Mouse (Mus musculus): ENCODE measurements around the gene Limk2. TPM values are rescaled to one million over a fixed set of nuclear protein-coding genes. Genes with fewer than 3 reads are reported as not detected.

The Limk2 gene
- polyA plus RNA-seq, 1 experiment from 2014 or later, result 49.1 TPM

- Histone ChIP-seq H3K27me3 (ENCODE audit: insufficient read depth, low read length) (no peaks in the 10 kb centered on the region), H3K4me3 (ENCODE audit: low read depth, low read length) (no peak overlapping the region), H3K4me2 (no peak overlapping the region), H3K4me1 (ENCODE audit: insufficient read depth) (peaks cover 8% of the 10 kb centered on the region), H3K36me3 (ENCODE audit: insufficient read depth) (peaks cover 65% of the 10 kb centered on the region), H3K9ac (no peak overlapping the region), H3K27ac (ENCODE audit: low read depth) (no peak overlapping the region), H3K9me3 (ENCODE audit: low read depth, low read length) (no peaks in the 10 kb centered on the region)
- peak; percentile 31 for DNase-seq
- peak; percentile 37 for TF ChIP-seq CTCF (IDR thresholded peaks at IDR 0.05; ENCODE audit: low read depth)
- 53% methylated on average over 18 of the region's 18 CpGs for WGBS
- no peak for ATAC-seq (ENCODE audit: insufficient read depth)
These were observed 55.9 kb downstream of the Limk2 start for GRCm38 (mm10) chr11:3352990-3353585.

GRCm38 (mm10) chr11:3352131-3352530 lies 56.9 kb downstream of the Limk2 start:
- 92% methylated on average over 9 of the region's 9 CpGs for WGBS
- TF ChIP-seq CTCF (IDR thresholded peaks at IDR 0.05; ENCODE audit: low read depth), result no peak
- DNase-seq (no peak), ATAC-seq (ENCODE audit: insufficient read depth) (no peak)
- Histone ChIP-seq H3K27me3 (ENCODE audit: insufficient read depth, low read length) (no peaks in the 10 kb centered on the region), H3K27ac (ENCODE audit: low read depth) (no peak overlapping the region), H3K9me3 (ENCODE audit: low read depth, low read length) (no peaks in the 10 kb centered on the region), H3K9ac (no peak overlapping the region), H3K36me3 (ENCODE audit: insufficient read depth) (peaks cover 69% of the 10 kb centered on the region), H3K4me1 (ENCODE audit: insufficient read depth) (peaks cover 8% of the 10 kb centered on the region), H3K4me3 (ENCODE audit: low read depth, low read length) (no peak overlapping the region), H3K4me2 (no peak overlapping the region)

GRCm38 (mm10) chr11:3349343-3349695 lies 59.7 kb downstream of the Limk2 start:
- DNase-seq (no peak), ATAC-seq (ENCODE audit: insufficient read depth) (no peak; the same call in 1 of the 2 replicates)
- Histone ChIP-seq H3K9me3 (ENCODE audit: low read depth, low read length) (no peaks in the 10 kb centered on the region), H3K4me1 (ENCODE audit: insufficient read depth) (peaks cover 8% of the 10 kb centered on the region), H3K27ac (ENCODE audit: low read depth) (peak overlapping the region; percentile 26; the same call in 1 of the 2 replicates), H3K27me3 (ENCODE audit: insufficient read depth, low read length) (no peaks in the 10 kb centered on the region), H3K4me3 (ENCODE audit: low read depth, low read length) (no peak overlapping the region), H3K4me2 (no peak overlapping the region), H3K9ac (peak overlapping the region; percentile 26), H3K36me3 (ENCODE audit: insufficient read depth) (peaks cover 78% of the 10 kb centered on the region)
- 74% methylated on average over 4 of the region's 4 CpGs for WGBS
- no peak for TF ChIP-seq CTCF (IDR thresholded peaks at IDR 0.05; ENCODE audit: low read depth)

- Histone ChIP-seq H3K27me3 (ENCODE audit: insufficient read depth, low read length) (no peaks in the 10 kb centered on the region), H3K27ac (ENCODE audit: low read depth) (peak overlapping the region; percentile 26; the same call in 1 of the 2 replicates), H3K9me3 (ENCODE audit: low read depth, low read length) (no peaks in the 10 kb centered on the region), H3K4me3 (ENCODE audit: low read depth, low read length) (no peak overlapping the region), H3K36me3 (ENCODE audit: insufficient read depth) (peaks cover 75% of the 10 kb centered on the region), H3K9ac (peak overlapping the region; percentile 26; the same call in 1 of the 2 replicates), H3K4me1 (ENCODE audit: insufficient read depth) (peaks cover 8% of the 10 kb centered on the region), H3K4me2 (no peak overlapping the region)
- ATAC-seq (ENCODE audit: insufficient read depth), result peak; percentile 22; the same call in 1 of the 2 replicates
- peak; percentile 53 for DNase-seq
- TF ChIP-seq CTCF (IDR thresholded peaks at IDR 0.05; ENCODE audit: low read depth), result no peak
- 18% methylated on average over 6 of the region's 6 CpGs for WGBS
These were observed 60.2 kb downstream of the Limk2 start for GRCm38 (mm10) chr11:3348576-3349342.

- Histone ChIP-seq H3K9ac (no peak overlapping the region), H3K9me3 (ENCODE audit: low read depth, low read length) (no peaks in the 10 kb centered on the region), H3K27me3 (ENCODE audit: insufficient read depth, low read length) (no peaks in the 10 kb centered on the region), H3K27ac (ENCODE audit: low read depth) (no peak overlapping the region; the same call in 1 of the 2 replicates), H3K4me2 (no peak overlapping the region), H3K36me3 (ENCODE audit: insufficient read depth) (peaks cover 67% of the 10 kb centered on the region), H3K4me1 (ENCODE audit: insufficient read depth) (peaks cover 8% of the 10 kb centered on the region), H3K4me3 (ENCODE audit: low read depth, low read length) (no peak overlapping the region)
- no peak for DNase-seq
- no peak for ATAC-seq (ENCODE audit: insufficient read depth)
- no peak for TF ChIP-seq CTCF (IDR thresholded peaks at IDR 0.05; ENCODE audit: low read depth)
These were observed 61.2 kb downstream of the Limk2 start for GRCm38 (mm10) chr11:3347835-3348195.

GRCm38 (mm10) chr11:3347091-3347834 lies 61.7 kb downstream of the Limk2 start:
- DNase-seq (peak; percentile 95), ATAC-seq (ENCODE audit: insufficient read depth) (peak; percentile 72; the same call in 1 of the 2 replicates)
- Histone ChIP-seq H3K9me3 (ENCODE audit: low read depth, low read length) (no peaks in the 10 kb centered on the region), H3K4me2 (no peak overlapping the region), H3K27ac (ENCODE audit: low read depth) (no peak overlapping the region; the same call in 1 of the 2 replicates), H3K9ac (no peak overlapping the region), H3K4me3 (ENCODE audit: low read depth, low read length) (no peak overlapping the region), H3K36me3 (ENCODE audit: insufficient read depth) (peaks cover 65% of the 10 kb centered on the region), H3K4me1 (ENCODE audit: insufficient read depth) (peaks cover 8% of the 10 kb centered on the region), H3K27me3 (ENCODE audit: insufficient read depth, low read length) (no peaks in the 10 kb centered on the region)
- 65% methylated on average over 12 of the region's 12 CpGs for WGBS
- peak; percentile 92 for TF ChIP-seq CTCF (IDR thresholded peaks at IDR 0.05; ENCODE audit: low read depth)

GRCm38 (mm10) chr11:3346351-3346750 lies 62.6 kb downstream of the Limk2 start:
- no peak for ATAC-seq (ENCODE audit: insufficient read depth)
- H3K4me1 ChIP-seq (ENCODE audit: insufficient read depth), result peaks cover 8% of the 10 kb centered on the region
- no peaks in the 10 kb centered on the region for H3K27me3 ChIP-seq (ENCODE audit: insufficient read depth, low read length)
- no peak overlapping the region for H3K4me2 ChIP-seq
- no peak overlapping the region for H3K27ac ChIP-seq (ENCODE audit: low read depth)
- no peaks in the 10 kb centered on the region for H3K9me3 ChIP-seq (ENCODE audit: low read depth, low read length)
- no peak overlapping the region for H3K9ac ChIP-seq
- DNase-seq, result no peak
- TF ChIP-seq CTCF (IDR thresholded peaks at IDR 0.05; ENCODE audit: low read depth), result no peak
- H3K4me3 ChIP-seq (ENCODE audit: low read depth, low read length), result no peak overlapping the region
- peaks cover 56% of the 10 kb centered on the region for H3K36me3 ChIP-seq (ENCODE audit: insufficient read depth)
- WGBS, result 91% methylated on average over 7 of the region's 7 CpGs

All from lung, embryonic 14.5 days (tissue).